Mouse (Mus musculus) erythroblast, adult 5-6 weeks (primary cell): ENCODE data around the gene Mcpt1. TPM values are rescaled to one million over a fixed set of nuclear protein-coding genes. Genes with fewer than 3 reads are reported as not detected.
"Not testable (repeated sequence)": the region's sequence is repeated elsewhere in the genome, so short reads cannot be mapped to it uniquely, and the experiment has no call there.

Source experiments
- ATAC-seq: replicated peaks from 2 replicates; pipeline ENCODE4 v1.8.0; 2016; ENCODE audit warnings: moderate number of reproducible peaks, mild to moderate bottlenecking, moderate TSS enrichment, inconsistent platforms; ENCODE audit not compliant: poor library complexity, low FRiP score, severe bottlenecking
- total RNA-seq, 2 experiments: library from RNA; stranded (forward) in 1 of 2; stranded (reverse) in 1 of 2; fragments of 150-400 nt in 1 of 2; fragments of 200-764, 138-1000 nt in 1 of 2; gene quantifications; 2 replicates each; pipeline versions ENCODE4 v1.2.3 to v1.2.4; 2015 to 2017; ENCODE audit warnings: low replicate concordance in 2 of 2

The Mcpt1 gene
- total RNA-seq (2015; ENCODE audit: low replicate concordance) (not detected in 2 replicates), total RNA-seq (2017; ENCODE audit: low replicate concordance) (not detected in 2 replicates)

DNA sequence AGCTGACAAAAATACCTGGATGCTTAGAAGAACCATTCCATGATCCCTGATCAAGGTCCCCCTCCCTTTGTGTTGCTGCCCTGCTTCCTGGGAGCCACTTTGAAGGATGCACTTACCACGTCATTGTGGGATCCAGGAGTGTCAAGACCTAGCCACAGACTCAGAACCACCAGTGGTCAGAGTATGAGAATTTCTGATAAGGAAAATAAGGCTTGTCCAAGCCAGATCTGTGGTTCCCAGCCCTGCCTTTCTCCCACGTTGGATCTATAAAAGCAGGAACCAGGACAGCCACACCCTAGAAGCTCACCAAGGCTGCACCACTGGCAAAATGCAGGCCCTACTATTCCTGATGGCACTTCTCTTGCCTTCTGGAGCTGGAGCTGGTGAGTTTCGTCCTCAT, at the start of gene Mcpt1:
Gene Mcpt1 (plus strand): TSS at position 301 of the 400 bp plus-strand sequence.
- not testable (repeated sequence) for ATAC-seq

DNA sequence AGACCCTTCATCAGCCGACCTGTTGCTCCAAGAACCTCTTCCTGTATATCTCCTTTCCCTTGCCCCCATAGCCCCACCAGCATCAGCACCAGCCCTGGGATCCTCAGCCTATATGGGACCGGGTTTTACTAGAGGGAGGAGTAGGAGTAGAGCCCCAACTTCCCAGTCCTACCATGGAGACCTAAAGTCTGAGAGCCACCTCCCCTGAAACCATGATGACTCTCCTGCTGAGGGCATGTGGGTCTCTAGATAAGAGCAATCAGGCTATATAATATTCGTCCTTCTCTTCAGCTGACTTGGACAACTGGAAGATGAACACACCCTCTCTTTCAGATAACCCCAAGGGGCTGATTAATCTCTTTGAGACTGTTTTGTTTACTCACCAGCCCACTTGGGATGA, 30.3 kb upstream of the Mcpt1 start:
- ATAC-seq = 0 out of 2 replicates have a peak, but pooled peaks have one; percentile 62

DNA sequence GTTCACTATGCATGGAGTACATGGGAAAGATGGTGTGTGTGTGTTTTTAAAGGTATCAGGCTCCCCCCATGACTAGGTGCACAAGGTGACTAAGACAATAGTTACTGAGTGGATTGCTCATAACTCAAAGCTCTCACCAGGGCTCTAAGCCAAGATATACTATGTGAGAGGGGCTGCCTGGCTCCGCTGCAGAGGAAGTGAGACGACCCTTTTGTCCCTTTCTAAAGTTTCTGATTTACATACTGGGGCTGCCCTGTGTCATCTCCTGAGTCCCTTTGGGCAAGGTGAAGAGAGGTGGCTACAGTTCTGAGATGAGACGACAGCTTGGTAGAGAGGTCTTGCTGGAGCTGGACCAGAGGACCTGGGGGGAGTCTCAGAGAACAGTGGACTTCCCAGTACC, 4.6 kb upstream of the Mcpt1 start:
- no peak for ATAC-seq

DNA sequence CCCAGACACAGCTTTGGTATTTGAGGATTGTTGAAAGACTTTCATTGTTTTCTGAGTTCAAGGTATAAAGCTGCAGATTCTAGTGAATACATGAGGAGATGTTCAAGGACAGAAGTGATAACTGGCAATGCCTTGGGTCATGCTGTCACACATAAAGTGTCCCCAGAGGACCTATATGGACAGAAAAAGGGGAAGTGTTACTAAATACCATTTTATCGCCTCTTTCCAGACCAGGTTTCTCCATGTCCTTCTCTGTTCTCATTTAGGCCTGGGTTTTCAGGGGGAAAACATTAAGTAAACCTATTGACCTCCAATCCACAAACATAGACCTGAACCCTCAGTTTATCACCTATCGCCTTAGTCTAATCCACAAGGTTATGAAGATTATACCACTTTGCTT, 3.8 kb upstream of the Mcpt1 start:
- ATAC-seq = no peak

DNA sequence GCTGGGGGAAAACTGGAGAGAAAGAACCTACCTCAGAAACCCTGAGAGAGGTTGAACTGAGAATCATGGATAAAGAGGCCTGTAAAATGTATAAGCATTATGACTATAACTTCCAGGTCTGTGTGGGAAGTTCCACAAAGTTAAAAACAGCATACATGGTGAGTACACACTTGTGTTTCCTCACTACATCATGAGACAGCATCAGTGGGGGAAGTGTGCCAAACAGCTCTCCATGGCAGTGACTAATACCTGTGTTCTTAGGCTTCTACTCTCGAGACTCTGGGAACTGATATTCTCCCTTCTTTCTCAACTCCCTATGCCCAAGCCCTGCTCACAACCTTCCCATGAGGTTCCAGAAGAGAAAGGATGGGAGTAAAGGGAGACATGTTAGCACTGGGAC, 1.7 kb downstream of the Mcpt1 start:
- no peak for ATAC-seq

DNA sequence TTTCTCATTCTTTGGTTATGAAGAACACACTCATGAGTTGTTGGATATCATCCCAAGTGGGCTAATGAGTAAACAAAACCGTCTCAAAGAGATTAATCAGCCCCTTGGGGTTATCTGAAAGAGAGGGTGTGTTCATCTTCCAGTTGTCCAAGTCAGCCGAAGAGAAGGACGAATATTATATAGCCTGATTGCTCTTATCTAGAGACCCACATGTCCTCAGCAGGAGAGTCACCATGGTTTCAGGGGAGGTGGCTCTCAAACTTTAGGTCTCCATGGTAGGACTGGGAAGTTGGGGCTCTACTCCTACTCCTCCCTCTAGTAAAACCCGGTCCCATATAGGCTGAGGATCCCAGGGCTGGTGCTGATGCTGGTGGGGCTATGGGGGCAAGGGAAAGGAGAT, 3.5 kb downstream of the Mcpt1 start:
- ATAC-seq = peak; percentile 85

DNA sequence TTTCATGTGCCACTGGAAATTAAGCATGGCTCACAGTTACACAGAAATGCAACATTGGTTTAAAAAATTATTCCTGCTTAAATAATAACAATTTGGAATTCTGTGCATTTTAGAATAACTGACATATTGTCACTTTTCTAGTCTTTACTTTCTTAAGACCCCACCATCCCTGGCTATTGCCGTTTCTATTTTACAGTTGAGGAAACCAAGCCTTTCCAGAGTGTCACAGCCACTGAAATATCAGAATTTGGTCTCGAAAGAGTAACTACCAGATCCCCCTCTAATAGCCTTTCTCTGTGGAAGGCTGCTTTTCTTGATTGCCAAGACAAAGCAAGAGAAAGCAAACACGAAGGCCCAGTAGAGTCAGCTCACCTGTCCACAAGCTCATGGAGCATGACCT, 12.6 kb downstream of the Mcpt1 start, which contains the start of gene Mcpt9:
Gene Mcpt9 (minus strand): TSS at position 101 of the 400 bp plus-strand sequence.
- not testable (repeated sequence) for ATAC-seq

DNA sequence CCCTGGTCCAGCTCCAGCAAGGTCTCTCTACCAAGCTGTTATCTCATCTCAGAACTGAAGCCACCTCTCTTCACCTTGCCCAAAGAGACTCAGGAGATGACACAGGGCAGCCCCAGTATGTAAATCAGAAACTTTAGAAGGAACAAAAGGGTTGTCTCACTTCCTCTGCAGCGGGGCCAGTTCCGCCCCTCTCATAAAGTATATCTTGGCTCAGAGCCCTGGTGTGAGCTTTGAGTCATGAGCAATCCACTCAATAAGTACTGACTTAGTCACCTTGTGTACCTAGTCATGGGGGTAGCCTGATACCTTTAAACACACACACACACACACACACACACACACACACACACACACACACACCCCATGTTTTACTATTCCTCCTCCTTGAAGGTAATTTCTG, 16.7 kb downstream of the Mcpt1 start:
- no peak for ATAC-seq

DNA sequence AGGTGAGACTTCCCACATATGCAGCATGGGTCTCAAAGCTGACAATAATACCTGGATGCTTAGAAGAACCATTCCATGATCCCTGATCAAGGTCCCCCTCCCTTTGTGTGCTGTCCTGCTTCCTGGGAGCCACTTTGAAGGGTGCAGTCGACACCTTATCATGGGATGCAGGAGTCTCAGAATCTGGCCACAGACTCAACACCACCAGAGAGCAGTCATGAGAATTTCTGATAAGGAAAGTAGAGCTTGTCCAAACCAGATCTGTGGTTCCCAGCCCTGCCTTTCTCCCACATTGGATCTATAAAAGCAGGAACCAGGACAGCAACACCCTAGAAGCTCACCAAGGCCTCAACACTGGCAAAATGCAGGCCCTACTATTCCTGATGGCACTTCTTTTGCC, 24.0 kb downstream of the Mcpt1 start, which contains the start of gene Mcpt2:
Gene Mcpt2 (plus strand): TSS at position 250 of the 400 bp plus-strand sequence.
- ATAC-seq = not testable (repeated sequence)

DNA sequence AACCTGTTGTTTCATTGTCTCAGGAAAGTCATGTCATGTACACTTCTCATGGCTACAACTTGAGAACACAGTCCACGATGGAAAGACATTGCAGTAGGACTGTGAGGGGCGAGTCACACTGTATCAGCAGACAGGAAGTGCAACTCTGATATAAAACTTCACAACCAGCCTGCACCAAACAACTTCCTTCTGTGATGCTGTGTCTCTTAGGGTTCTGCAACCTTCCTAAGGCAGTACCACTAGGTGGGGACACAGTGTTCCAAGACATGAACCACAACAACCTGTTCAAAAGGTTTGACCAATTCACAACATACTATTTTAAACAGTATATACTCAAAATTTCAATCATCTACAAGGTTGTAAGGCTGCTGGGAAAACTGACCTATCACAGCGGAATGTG, 37.6 kb downstream of the Mcpt1 start:
- ATAC-seq = no peak

DNA sequence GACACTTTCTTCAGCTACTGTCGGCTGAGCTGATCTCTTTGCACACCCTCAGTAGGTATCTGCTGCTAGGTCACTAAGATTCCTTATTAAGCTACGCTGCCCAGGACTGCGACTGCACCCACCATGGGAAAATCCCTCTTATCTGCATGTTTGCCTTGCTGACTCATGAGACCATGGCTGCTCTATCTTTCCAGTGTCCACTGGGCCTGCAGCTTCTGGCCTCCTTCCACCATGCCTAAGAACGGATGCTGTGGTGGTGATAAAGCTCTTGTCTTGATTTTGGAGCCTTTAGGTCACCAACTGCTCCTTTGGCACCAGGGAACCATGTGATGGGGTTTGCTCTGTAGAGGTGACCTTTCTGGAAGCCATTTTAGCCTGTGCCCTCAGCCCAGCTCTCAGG, 40.0 kb downstream of the Mcpt1 start:
- ATAC-seq = no peak

DNA sequence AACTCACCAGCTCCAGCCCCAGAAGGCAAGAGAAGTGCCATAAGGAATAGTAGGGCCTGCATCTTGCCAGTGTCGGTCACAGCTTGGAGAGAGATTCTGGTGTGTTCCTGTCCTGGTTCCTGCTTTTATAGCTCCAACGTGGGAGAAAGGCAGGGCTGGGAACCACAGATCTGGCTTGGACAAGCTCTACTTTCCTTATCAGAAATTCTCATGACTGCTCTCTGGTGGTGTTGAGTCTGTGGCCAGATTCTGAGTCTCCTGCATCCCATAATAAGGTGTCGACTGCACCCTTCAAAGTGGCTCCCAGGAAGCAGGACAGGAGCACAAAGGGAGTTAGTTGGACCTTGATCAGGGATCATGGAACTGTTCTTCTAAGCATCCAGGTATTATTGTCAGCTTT, 44.4 kb downstream of the Mcpt1 start, which contains the start of gene Mcpt4:
Gene Mcpt4 (minus strand): TSS at position 101 of the 400 bp plus-strand sequence.
- ATAC-seq = not testable (repeated sequence)

Other genes starting within 250 kb of the Mcpt1 start
- not detected in 2 replicates for gene Adcy4, start 233.9 kb upstream of the Mcpt1 start, total RNA-seq (2015; ENCODE audit: low replicate concordance)
- not detected in 2 replicates for gene Adcy4, start 233.9 kb upstream of the Mcpt1 start, total RNA-seq (2017; ENCODE audit: low replicate concordance)
- 17.1 and 22.6 TPM in 2 replicates for gene Ripk3, start 229.1 kb upstream of the Mcpt1 start, total RNA-seq (2015; ENCODE audit: low replicate concordance)
- gene Ripk3, start 229.1 kb upstream of the Mcpt1 start, total RNA-seq (2017; ENCODE audit: low replicate concordance) = 6.7 and 7.2 TPM in 2 replicates
- gene Nfatc4, start 194.8 kb upstream of the Mcpt1 start, total RNA-seq (2015; ENCODE audit: low replicate concordance) = not detected in 2 replicates
- gene Nfatc4, start 194.8 kb upstream of the Mcpt1 start, total RNA-seq (2017; ENCODE audit: low replicate concordance) = not detected in 2 replicates
- 0.38 and 0.84 TPM in 2 replicates for gene Nynrin, start 164.0 kb upstream of the Mcpt1 start, total RNA-seq (2015; ENCODE audit: low replicate concordance)
- gene Nynrin, start 164.0 kb upstream of the Mcpt1 start, total RNA-seq (2017; ENCODE audit: low replicate concordance) = 0.42 and 0.77 TPM in 2 replicates
- gene Cbln3, start 133.6 kb upstream of the Mcpt1 start, total RNA-seq (2015; ENCODE audit: low replicate concordance) = not detected in 2 replicates
- gene Cbln3, start 133.6 kb upstream of the Mcpt1 start, total RNA-seq (2017; ENCODE audit: low replicate concordance) = 0.14 TPM in 1 of 2 replicates, not detected in the other
- 30.7 and 36.4 TPM in 2 replicates for gene Khnyn, start 133.0 kb upstream of the Mcpt1 start, total RNA-seq (2015; ENCODE audit: low replicate concordance)
- gene Khnyn, start 133.0 kb upstream of the Mcpt1 start, total RNA-seq (2017; ENCODE audit: low replicate concordance) = 122 and 126 TPM in 2 replicates
- gene Sdr39u1, start 117.7 kb upstream of the Mcpt1 start, total RNA-seq (2015; ENCODE audit: low replicate concordance) = 1.3 TPM in 2 replicates
- 3.5 and 10.6 TPM in 2 replicates for gene Sdr39u1, start 117.7 kb upstream of the Mcpt1 start, total RNA-seq (2017; ENCODE audit: low replicate concordance)
- not detected in 2 replicates for gene Cma1, start 73.3 kb upstream of the Mcpt1 start, total RNA-seq (2015; ENCODE audit: low replicate concordance)
- gene Cma1, start 73.3 kb upstream of the Mcpt1 start, total RNA-seq (2017; ENCODE audit: low replicate concordance) = not detected in 2 replicates
- gene Cma2, start 67.0 kb upstream of the Mcpt1 start, total RNA-seq (2015; ENCODE audit: low replicate concordance) = not detected in 2 replicates
- gene Cma2, start 67.0 kb upstream of the Mcpt1 start, total RNA-seq (2017; ENCODE audit: low replicate concordance) = not detected in 2 replicates
- gene Mcpt9, start 12.5 kb downstream of the Mcpt1 start, total RNA-seq (2015; ENCODE audit: low replicate concordance) = not detected in 2 replicates
- not detected in 2 replicates for gene Mcpt9, start 12.5 kb downstream of the Mcpt1 start, total RNA-seq (2017; ENCODE audit: low replicate concordance)
- not detected in 2 replicates for gene Mcpt2, start 24.1 kb downstream of the Mcpt1 start, total RNA-seq (2015; ENCODE audit: low replicate concordance)
- 0.84 TPM in 1 of 2 replicates, not detected in the other for gene Mcpt2, start 24.1 kb downstream of the Mcpt1 start, total RNA-seq (2017; ENCODE audit: low replicate concordance)
- gene Mcpt4, start 44.3 kb downstream of the Mcpt1 start, total RNA-seq (2015; ENCODE audit: low replicate concordance) = not detected in 2 replicates
- not detected in 2 replicates for gene Mcpt4, start 44.3 kb downstream of the Mcpt1 start, total RNA-seq (2017; ENCODE audit: low replicate concordance)
- gene Mcpt8, start 67.3 kb downstream of the Mcpt1 start, total RNA-seq (2015; ENCODE audit: low replicate concordance) = 205 and 289 TPM in 2 replicates
- gene Mcpt8, start 67.3 kb downstream of the Mcpt1 start, total RNA-seq (2017; ENCODE audit: low replicate concordance) = 98.4 and 115 TPM in 2 replicates
- gene Ctsg, start 84.6 kb downstream of the Mcpt1 start, total RNA-seq (2015; ENCODE audit: low replicate concordance) = 413 and 487 TPM in 2 replicates
- 257 and 291 TPM in 2 replicates for gene Ctsg, start 84.6 kb downstream of the Mcpt1 start, total RNA-seq (2017; ENCODE audit: low replicate concordance)
- not detected in 2 replicates for gene Gzme, start 102.7 kb downstream of the Mcpt1 start, total RNA-seq (2015; ENCODE audit: low replicate concordance)
- gene Gzme, start 102.7 kb downstream of the Mcpt1 start, total RNA-seq (2017; ENCODE audit: low replicate concordance) = not detected in 2 replicates
- gene Gzmd, start 114.6 kb downstream of the Mcpt1 start, total RNA-seq (2015; ENCODE audit: low replicate concordance) = not detected in 2 replicates
- not detected in 2 replicates for gene Gzmd, start 114.6 kb downstream of the Mcpt1 start, total RNA-seq (2017; ENCODE audit: low replicate concordance)
- not detected in 2 replicates for gene Gzmg, start 141.6 kb downstream of the Mcpt1 start, total RNA-seq (2015; ENCODE audit: low replicate concordance)
- gene Gzmg, start 141.6 kb downstream of the Mcpt1 start, total RNA-seq (2017; ENCODE audit: low replicate concordance) = not detected in 2 replicates
- gene Gzmn, start 156.6 kb downstream of the Mcpt1 start, total RNA-seq (2015; ENCODE audit: low replicate concordance) = not detected in 2 replicates
- not detected in 2 replicates for gene Gzmn, start 156.6 kb downstream of the Mcpt1 start, total RNA-seq (2017; ENCODE audit: low replicate concordance)
- gene Gzmf, start 193.4 kb downstream of the Mcpt1 start, total RNA-seq (2015; ENCODE audit: low replicate concordance) = not detected in 2 replicates
- not detected in 2 replicates for gene Gzmf, start 193.4 kb downstream of the Mcpt1 start, total RNA-seq (2017; ENCODE audit: low replicate concordance)
- not detected in 2 replicates for gene Gzmc, start 216.7 kb downstream of the Mcpt1 start, total RNA-seq (2015; ENCODE audit: low replicate concordance)
- not detected in 2 replicates for gene Gzmc, start 216.7 kb downstream of the Mcpt1 start, total RNA-seq (2017; ENCODE audit: low replicate concordance)
- gene Gzmb, start 244.3 kb downstream of the Mcpt1 start, total RNA-seq (2015; ENCODE audit: low replicate concordance) = 1.3 TPM in 1 of 2 replicates, not detected in the other
- gene Gzmb, start 244.3 kb downstream of the Mcpt1 start, total RNA-seq (2017; ENCODE audit: low replicate concordance) = not detected in 2 replicates